Mouse (Mus musculus): ENCODE measurements at regions not wholly inside any gene's neighbourhood (a gene's known extent, or its start where the extent isn't known, plus 50 kb on each side); places are given as distances from the start of the nearest gene placed in this dataset.

GRCm38 (mm10) chr6:143412721-143413120 lies 245.7 kb downstream of the Etnk1 start:
- no peaks in the 10 kb centered on the region for H3K27me3 ChIP-seq
- 84% methylated on average over 6 of the region's 6 CpGs for WGBS
- H3K9ac ChIP-seq: no peak overlapping the region
- no peaks in the 10 kb centered on the region for H3K4me1 ChIP-seq
- no peaks in the 10 kb centered on the region for H3K9me3 ChIP-seq
- no peak overlapping the region for H3K4me2 ChIP-seq (replicated peaks)
- no peak overlapping the region for H3K27ac ChIP-seq
- no peak for ATAC-seq (ENCODE audit: low FRiP score, low read depth)
- H3K36me3 ChIP-seq: no peaks in the 10 kb centered on the region
- no peak overlapping the region for H3K4me3 ChIP-seq

GRCm38 (mm10) chr6:143414590-143415382 lies 247.8 kb downstream of the Etnk1 start:
- WGBS: 86% methylated on average over 27 of the region's 27 CpGs
- Histone ChIP-seq H3K27ac (no peak overlapping the region), H3K9ac (no peak overlapping the region), H3K27me3 (no peaks in the 10 kb centered on the region), H3K9me3 (no peaks in the 10 kb centered on the region), H3K4me3 (no peak overlapping the region), H3K4me2 (replicated peaks) (no peak overlapping the region), H3K4me1 (peaks cover 4% of the 10 kb centered on the region; the same call in 1 of the 2 replicates), H3K36me3 (no peaks in the 10 kb centered on the region)
- no peak for ATAC-seq (ENCODE audit: low FRiP score, low read depth)

DNA sequence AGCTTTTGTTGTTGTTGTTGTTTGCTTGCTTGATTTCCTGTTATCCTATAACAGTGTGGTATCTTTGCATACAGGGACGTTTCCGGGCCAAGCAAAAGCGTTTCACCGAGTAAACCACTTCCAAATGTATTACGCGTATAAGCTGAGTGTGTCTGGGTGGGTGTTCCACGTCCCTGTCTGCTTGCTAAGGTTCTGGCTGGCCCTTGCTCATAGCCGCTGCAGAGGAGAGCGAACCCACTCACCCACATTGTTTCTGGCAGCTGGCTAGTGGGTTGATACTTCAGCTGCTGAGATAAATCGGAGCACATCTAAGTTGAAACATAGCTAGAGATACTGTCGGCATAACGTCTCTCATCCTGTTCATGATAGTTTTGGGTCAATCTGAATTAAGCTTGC lies 248.4 kb downstream of the Etnk1 start:
- 87% methylated on average over 12 of the region's 12 CpGs for WGBS
- no peaks in the 10 kb centered on the region for H3K9me3 ChIP-seq
- no peaks in the 10 kb centered on the region for H3K36me3 ChIP-seq
- H3K27me3 ChIP-seq: no peaks in the 10 kb centered on the region
- H3K27ac ChIP-seq: no peak overlapping the region
- no peak overlapping the region for H3K4me2 ChIP-seq (replicated peaks)
- no peak overlapping the region for H3K4me3 ChIP-seq
- H3K9ac ChIP-seq: no peak overlapping the region
- H3K4me1 ChIP-seq: peaks cover 8% of the 10 kb centered on the region; the same call in 1 of the 2 replicates
- no peak for ATAC-seq (ENCODE audit: low FRiP score, low read depth)

DNA sequence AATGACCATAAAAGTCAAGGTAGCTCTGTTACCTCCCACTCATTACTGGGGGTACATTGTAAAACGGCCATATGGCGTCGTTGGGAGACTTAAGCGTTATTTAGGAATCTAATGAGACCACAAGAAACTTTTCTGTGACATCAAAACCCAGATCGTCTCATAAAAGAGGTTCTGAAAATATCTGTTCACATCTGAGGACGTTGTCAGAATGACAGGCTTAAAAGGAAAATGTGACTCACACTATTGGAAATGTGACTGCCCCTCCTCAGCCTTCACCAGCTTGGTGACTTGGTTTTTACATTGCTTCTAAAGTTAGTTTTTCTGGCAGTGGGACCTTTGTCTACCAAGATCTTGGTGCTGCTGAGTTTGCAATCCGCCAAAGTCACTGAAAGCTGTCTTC lies 252.9 kb downstream of the Etnk1 start:
- Histone ChIP-seq H3K4me2 (replicated peaks) (no peak overlapping the region), H3K9me3 (no peaks in the 10 kb centered on the region), H3K27ac (peak overlapping the region; percentile 77), H3K27me3 (0 out of 2 replicates have a peak, but pooled peaks cover 3% of the 10 kb centered on the region), H3K4me3 (no peak overlapping the region), H3K36me3 (no peaks in the 10 kb centered on the region), H3K9ac (no peak overlapping the region), H3K4me1 (peaks cover 8% of the 10 kb centered on the region; the same call in 1 of the 2 replicates)
- ATAC-seq (ENCODE audit: low FRiP score, low read depth): no peak
- 48% methylated on average over 7 of the region's 7 CpGs for WGBS

GRCm38 (mm10) chr6:143423026-143423425 lies 256.0 kb downstream of the Etnk1 start:
- H3K9me3 ChIP-seq: no peaks in the 10 kb centered on the region
- no peaks in the 10 kb centered on the region for H3K36me3 ChIP-seq
- H3K27ac ChIP-seq: no peak overlapping the region
- no peak overlapping the region for H3K4me2 ChIP-seq (replicated peaks)
- H3K4me3 ChIP-seq: no peak overlapping the region
- H3K27me3 ChIP-seq: peaks cover 7% of the 10 kb centered on the region
- peaks cover 16% of the 10 kb centered on the region; the same call in 1 of the 2 replicates for H3K4me1 ChIP-seq
- no peak for ATAC-seq (ENCODE audit: low FRiP score, low read depth)
- 81% methylated on average over 14 of the region's 14 CpGs for WGBS
- no peak overlapping the region for H3K9ac ChIP-seq

- Histone ChIP-seq H3K27ac (no peak overlapping the region; the same call in 1 of the 2 replicates), H3K4me2 (replicated peaks) (peak overlapping the region; percentile 25), H3K27me3 (peaks cover 7% of the 10 kb centered on the region), H3K36me3 (no peaks in the 10 kb centered on the region), H3K4me3 (no peak overlapping the region), H3K9me3 (0 out of 2 replicates have a peak, but pooled peaks cover 3% of the 10 kb centered on the region), H3K4me1 (0 out of 2 replicates have a peak, but pooled peaks cover 8% of the 10 kb centered on the region), H3K9ac (no peak overlapping the region)
- 32% methylated on average over 17 of the region's 17 CpGs for WGBS
- no peak for ATAC-seq (ENCODE audit: low FRiP score, low read depth)
Observed at GRCm38 (mm10) chr6:143425182-143425829, 258.3 kb downstream of the Etnk1 start.

- 0 out of 2 replicates have a peak, but pooled peaks cover 3% of the 10 kb centered on the region for H3K9me3 ChIP-seq
- ATAC-seq (ENCODE audit: low FRiP score, low read depth): no peak
- H3K4me3 ChIP-seq: no peak overlapping the region
- H3K27me3 ChIP-seq: peaks cover 29% of the 10 kb centered on the region
- H3K4me1 ChIP-seq: no peaks in the 10 kb centered on the region
- no peaks in the 10 kb centered on the region for H3K36me3 ChIP-seq
- 90% methylated on average over 13 of the region's 13 CpGs for WGBS
- H3K9ac ChIP-seq: no peak overlapping the region
- H3K27ac ChIP-seq: no peak overlapping the region
- no peak overlapping the region for H3K4me2 ChIP-seq (replicated peaks)
Observed at GRCm38 (mm10) chr6:143431896-143432450, 265.0 kb downstream of the Etnk1 start.

GRCm38 (mm10) chr6:143437367-143438271 lies 270.6 kb downstream of the Etnk1 start:
- no peaks in the 10 kb centered on the region for H3K9me3 ChIP-seq
- peak; percentile 13; the same call in 1 of the 2 replicates for ATAC-seq (ENCODE audit: low FRiP score, low read depth)
- 45% methylated on average over 32 of the region's 32 CpGs for WGBS
- H3K36me3 ChIP-seq: no peaks in the 10 kb centered on the region
- H3K27me3 ChIP-seq: peaks cover 36% of the 10 kb centered on the region
- H3K9ac ChIP-seq: 0 out of 2 replicates have a peak overlapping the region, but pooled peaks have one; percentile 19
- no peak overlapping the region for H3K27ac ChIP-seq
- peaks cover 29% of the 10 kb centered on the region for H3K4me1 ChIP-seq
- H3K4me3 ChIP-seq: no peak overlapping the region
- H3K4me2 ChIP-seq (replicated peaks): peak overlapping the region; percentile 38

- ATAC-seq (ENCODE audit: low FRiP score, low read depth): peak; percentile 29; the same call in 1 of the 2 replicates
- no peaks in the 10 kb centered on the region for H3K9me3 ChIP-seq
- H3K27ac ChIP-seq: no peak overlapping the region
- peak overlapping the region; percentile 38 for H3K4me2 ChIP-seq (replicated peaks)
- H3K4me3 ChIP-seq: no peak overlapping the region
- WGBS: 21% methylated on average over 5 of the region's 5 CpGs
- peaks cover 29% of the 10 kb centered on the region for H3K4me1 ChIP-seq
- no peak overlapping the region for H3K9ac ChIP-seq
- H3K27me3 ChIP-seq: peaks cover 39% of the 10 kb centered on the region
- no peaks in the 10 kb centered on the region for H3K36me3 ChIP-seq
Observed at GRCm38 (mm10) chr6:143438272-143438591, 271.2 kb downstream of the Etnk1 start.

GRCm38 (mm10) chr6:143439484-143439883 lies 272.5 kb downstream of the Etnk1 start:
- WGBS: 64% methylated on average over 10 of the region's 10 CpGs
- Histone ChIP-seq H3K4me1 (peaks cover 29% of the 10 kb centered on the region), H3K36me3 (no peaks in the 10 kb centered on the region), H3K9me3 (no peaks in the 10 kb centered on the region), H3K27me3 (peaks cover 42% of the 10 kb centered on the region), H3K27ac (no peak overlapping the region), H3K4me2 (replicated peaks) (no peak overlapping the region), H3K4me3 (no peak overlapping the region), H3K9ac (no peak overlapping the region)
- ATAC-seq (ENCODE audit: low FRiP score, low read depth): no peak

DNA sequence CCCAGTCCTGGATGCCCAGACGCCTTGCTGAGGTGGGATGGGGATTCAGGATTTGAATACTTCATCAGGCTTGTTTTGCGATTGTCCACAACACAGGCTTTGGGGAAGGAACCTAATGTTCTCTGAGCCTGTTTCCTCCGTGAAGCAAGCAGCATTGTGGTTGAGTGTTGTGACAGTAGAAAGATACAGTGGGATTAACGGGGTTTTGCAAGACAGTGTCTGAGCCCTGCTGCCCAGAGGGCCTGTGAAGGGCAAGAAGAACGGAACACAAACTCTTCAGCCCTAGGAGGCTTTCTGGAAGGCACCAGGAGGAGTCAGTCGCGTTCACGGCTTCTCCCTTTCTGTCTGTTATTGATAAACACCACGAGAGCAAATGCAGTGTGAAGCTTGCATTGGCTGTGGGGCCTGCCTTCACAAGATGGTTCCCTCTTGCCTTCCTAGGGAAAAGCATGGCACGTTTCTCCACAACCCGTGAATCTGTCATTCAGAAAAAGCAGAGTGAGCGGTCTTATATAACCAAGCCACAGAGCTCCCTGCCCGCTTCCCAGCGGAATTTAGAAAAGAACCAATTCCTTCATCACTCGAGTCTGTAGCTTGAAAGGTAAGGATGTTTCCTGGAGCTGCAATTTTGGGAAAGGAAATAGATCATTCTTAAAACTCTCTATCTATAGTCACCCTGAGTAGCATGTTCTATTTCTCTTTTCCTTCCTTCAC lies 273.4 kb downstream of the Etnk1 start:
- H3K27me3 ChIP-seq: peaks cover 33% of the 10 kb centered on the region
- no peak overlapping the region for H3K27ac ChIP-seq
- no peak for ATAC-seq (ENCODE audit: low FRiP score, low read depth)
- 75% methylated on average over 15 of the region's 15 CpGs for whole genome bisulfite sequencing
- no peak overlapping the region for H3K4me3 ChIP-seq
- no peak overlapping the region for H3K9ac ChIP-seq
- no peaks in the 10 kb centered on the region for H3K9me3 ChIP-seq
- no peak overlapping the region for H3K4me2 ChIP-seq (replicated peaks)
- H3K36me3 ChIP-seq: no peaks in the 10 kb centered on the region
- H3K4me1 ChIP-seq: peaks cover 29% of the 10 kb centered on the region
